Comparison of ENCODE assay signal across 19 mouse cellular contexts in genomic region chr11:84272574-84272973, GRCm38 (mm10).
A peak's percentile ranks its signal among the peaks of the same experiment; 100 is the strongest.
DNase-seq lines count a peak whose midpoint lies in the region; ATAC-seq lines count a peak whose summit lies in the region.
"Had no signal": no experiment of that assay in that cellular context is flagged by ENCODE, and none has a peak within 500 bp of the region (broad histone marks: within the 10 kb centered on the region; RNA-seq: fewer than 3 reads in every experiment).

No protein-coding gene starts in this region.

- H3K9me3 ChIP-seq in forebrain, embryonic 12.5 days: no peaks in the 10 kb centered on the region
- no peaks in the 10 kb centered on the region for H3K9me3 ChIP-seq in forebrain, embryonic 15.5 days
- H3K9me3 ChIP-seq in neural tube, embryonic 12.5 days: no peaks in the 10 kb centered on the region
- no peaks in the 10 kb centered on the region for H3K9me3 ChIP-seq in hindbrain, embryonic 14.5 days (ENCODE audit: control insufficient read depth, low read length)
- H3K9me3 ChIP-seq in midbrain, embryonic 16.5 days (replicated peaks; ENCODE audit: control insufficient read depth, low read length, poor library complexity, severe bottlenecking): no peaks in the 10 kb centered on the region
- H3K9me3 ChIP-seq in heart, embryonic 12.5 days (replicated peaks): no peaks in the 10 kb centered on the region
- H3K9me3 ChIP-seq: embryonic facial prominence, embryonic 15.5 days had no signal

- H3K27me3 ChIP-seq in forebrain, embryonic 12.5 days: no peaks in the 10 kb centered on the region
- no peaks in the 10 kb centered on the region for H3K27me3 ChIP-seq in forebrain, embryonic 15.5 days
- no peaks in the 10 kb centered on the region for H3K27me3 ChIP-seq in neural tube, embryonic 12.5 days (replicated peaks)
- no peaks in the 10 kb centered on the region for H3K27me3 ChIP-seq in hindbrain, embryonic 14.5 days (ENCODE audit: control insufficient read depth, insufficient read depth, low read length)
- no peaks in the 10 kb centered on the region for H3K27me3 ChIP-seq in midbrain, embryonic 16.5 days (ENCODE audit: control insufficient read depth, insufficient read depth, low read depth, low read length)
- no peaks in the 10 kb centered on the region for H3K27me3 ChIP-seq in heart, embryonic 12.5 days (replicated peaks)
- H3K27me3 ChIP-seq: CH12.LX; embryonic facial prominence, embryonic 15.5 days had no signal

- peaks cover 34% of the 10 kb centered on the region for H3K4me1 ChIP-seq in forebrain, embryonic 12.5 days
- H3K4me1 ChIP-seq in forebrain, embryonic 15.5 days: peaks cover 7% of the 10 kb centered on the region
- H3K4me1 ChIP-seq in neural tube, embryonic 12.5 days: peaks cover 14% of the 10 kb centered on the region
- H3K4me1 ChIP-seq in hindbrain, embryonic 14.5 days (replicated peaks; ENCODE audit: control insufficient read depth, insufficient read depth, low read length): peaks cover 19% of the 10 kb centered on the region; the same call in 1 of the 2 replicates
- H3K4me1 ChIP-seq in midbrain, embryonic 16.5 days (ENCODE audit: control insufficient read depth, insufficient read depth, low read length): peaks cover 12% of the 10 kb centered on the region
- peaks cover 7% of the 10 kb centered on the region for H3K4me1 ChIP-seq in heart, embryonic 12.5 days (replicated peaks)

- H3K4me3 ChIP-seq in forebrain, embryonic 12.5 days (replicated peaks): no peak overlapping the region
- H3K4me3 ChIP-seq in forebrain, embryonic 15.5 days: no peak overlapping the region
- H3K4me3 ChIP-seq in neural tube, embryonic 12.5 days: no peak overlapping the region
- no peak overlapping the region for H3K4me3 ChIP-seq in hindbrain, embryonic 14.5 days (replicated peaks; ENCODE audit: low read length)
- H3K4me3 ChIP-seq in midbrain, embryonic 16.5 days (ENCODE audit: low read depth, low read length): no peak overlapping the region
- H3K4me3 ChIP-seq in heart, embryonic 12.5 days: no peak overlapping the region
- H3K4me3 ChIP-seq: embryonic facial prominence, embryonic 15.5 days; myocyte had no signal

- DNase-seq in neural tube, embryonic 10.5 days (ENCODE audit: extremely low spot score, low spot score): no peak
- no peak for DNase-seq in hindbrain, embryonic 14.5 days (ENCODE audit: low spot score)
- DNase-seq in gastrocnemius, postnatal 14 days: no peak
- DNase-seq: adrenal gland, postnatal 36 days; cerebellum, adult 18-20 months; kidney, adult 2 months; kidney, postnatal 25 days; left cerebral cortex, postnatal 4 days; liver; thymus, postnatal 25 days had no signal

- WGBS in forebrain, embryonic 12.5 days: 73% methylated on average over 3 of the region's 3 CpGs
- WGBS in forebrain, embryonic 15.5 days: 72% methylated on average over 3 of the region's 3 CpGs
- 79% methylated on average over 3 of the region's 3 CpGs for WGBS in neural tube, embryonic 12.5 days
- WGBS in hindbrain, embryonic 14.5 days: 51% methylated on average over 3 of the region's 3 CpGs
- 62% methylated on average over 3 of the region's 3 CpGs for WGBS in midbrain, embryonic 16.5 days
- whole genome bisulfite sequencing in heart, embryonic 12.5 days: 66% methylated on average over 3 of the region's 3 CpGs

- peak overlapping the region; percentile 59 for H3K27ac ChIP-seq in forebrain, embryonic 12.5 days
- no peak overlapping the region for H3K27ac ChIP-seq in forebrain, embryonic 15.5 days (replicated peaks)
- peak overlapping the region; percentile 12; the same call in 1 of the 2 replicates for H3K27ac ChIP-seq in neural tube, embryonic 12.5 days
- H3K27ac ChIP-seq in hindbrain, embryonic 14.5 days: peak overlapping the region; percentile 78
- peak overlapping the region; percentile 69 for H3K27ac ChIP-seq in midbrain, embryonic 16.5 days (ENCODE audit: low read length)
- no peak overlapping the region for H3K27ac ChIP-seq in heart, embryonic 12.5 days (ENCODE audit: poor library complexity, severe bottlenecking)
- H3K27ac ChIP-seq: embryonic facial prominence, embryonic 15.5 days had no signal

- intact Hi-C loops in gastrocnemius, postnatal 14 days (cut with DNase I; ENCODE audit: low total_unique reads): no loop called here

- no peak overlapping the region for H3K4me2 ChIP-seq in forebrain, embryonic 12.5 days
- H3K4me2 ChIP-seq in forebrain, embryonic 15.5 days (replicated peaks): no peak overlapping the region
- no peak overlapping the region for H3K4me2 ChIP-seq in neural tube, embryonic 12.5 days (replicated peaks)
- no peak overlapping the region for H3K4me2 ChIP-seq in hindbrain, embryonic 14.5 days (replicated peaks)
- H3K4me2 ChIP-seq in midbrain, embryonic 16.5 days (ENCODE audit: low read length): no peak overlapping the region
- H3K4me2 ChIP-seq in heart, embryonic 12.5 days: no peak overlapping the region
- H3K4me2 ChIP-seq: embryonic facial prominence, embryonic 15.5 days had no signal

- no peak for ATAC-seq in forebrain, embryonic 12.5 days (ENCODE audit: low FRiP score)
- ATAC-seq in forebrain, embryonic 15.5 days (replicated peaks): no peak
- ATAC-seq in neural tube, embryonic 12.5 days (ENCODE audit: low FRiP score, low read depth): no peak
- no peak for ATAC-seq in hindbrain, embryonic 14.5 days (ENCODE audit: low FRiP score)
- no peak for ATAC-seq in midbrain, embryonic 16.5 days
- ATAC-seq in heart, embryonic 12.5 days (ENCODE audit: insufficient number of reproducible peaks, low FRiP score): no peak
- ATAC-seq: lung, postnatal 0 days had no signal

- H3K36me3 ChIP-seq in forebrain, embryonic 12.5 days (replicated peaks): peaks cover 29% of the 10 kb centered on the region
- H3K36me3 ChIP-seq in forebrain, embryonic 15.5 days: peaks cover 23% of the 10 kb centered on the region
- peaks cover 19% of the 10 kb centered on the region for H3K36me3 ChIP-seq in neural tube, embryonic 12.5 days
- peaks cover 22% of the 10 kb centered on the region for H3K36me3 ChIP-seq in hindbrain, embryonic 14.5 days (replicated peaks; ENCODE audit: control insufficient read depth, insufficient read depth)
- H3K36me3 ChIP-seq in midbrain, embryonic 16.5 days (ENCODE audit: control insufficient read depth, insufficient read depth, low read length): 0 out of 2 replicates have a peak, but pooled peaks cover 4% of the 10 kb centered on the region
- H3K36me3 ChIP-seq in heart, embryonic 12.5 days: peaks cover 23% of the 10 kb centered on the region

- no peak overlapping the region for H3K9ac ChIP-seq in forebrain, embryonic 12.5 days
- no peak overlapping the region for H3K9ac ChIP-seq in forebrain, embryonic 15.5 days (replicated peaks)
- no peak overlapping the region for H3K9ac ChIP-seq in neural tube, embryonic 12.5 days
- 0 out of 2 replicates have a peak overlapping the region, but pooled peaks have one; percentile 24 for H3K9ac ChIP-seq in hindbrain, embryonic 14.5 days
- H3K9ac ChIP-seq in midbrain, embryonic 16.5 days (ENCODE audit: low read depth, low read length): no peak overlapping the region
- H3K9ac ChIP-seq in heart, embryonic 12.5 days: no peak overlapping the region
- H3K9ac ChIP-seq: embryonic facial prominence, embryonic 15.5 days had no signal

Comparison
In these comparisons a context has a peak if more than half of its experiments do, and no peak if none do; other contexts are left out.
1. H3K27ac ChIP-seq: peak in forebrain, embryonic 12.5 days (single experiment), neural tube, embryonic 12.5 days (single experiment), hindbrain, embryonic 14.5 days (single experiment) and midbrain, embryonic 16.5 days (single experiment); none in forebrain, embryonic 15.5 days (single experiment) and heart, embryonic 12.5 days (single experiment).